Mouse (Mus musculus): Measurements from ENCODE around the gene Brdt.

The Brdt gene

GRCm38 (mm10) chr5:107415098-107415497 is 84.1 kb downstream of the Brdt start:
- no peak for DNase-seq

GRCm38 (mm10) chr5:107421676-107422075 is 90.7 kb downstream of the Brdt start:
- no peak for DNase-seq

- no peak for DNase-seq
Measured at GRCm38 (mm10) chr5:107431249-107431648, 100.3 kb downstream of the Brdt start, which contains the start of gene Lpcat2b. Gene Lpcat2b, plus strand, starts transcription at chr5:107431549.

- no peak for DNase-seq
Measured at GRCm38 (mm10) chr5:107434001-107434400, 103.0 kb downstream of the Brdt start.

GRCm38 (mm10) chr5:107436185-107436584 is 105.2 kb downstream of the Brdt start:
- DNase-seq = no peak
